In the genomic region with DNA sequence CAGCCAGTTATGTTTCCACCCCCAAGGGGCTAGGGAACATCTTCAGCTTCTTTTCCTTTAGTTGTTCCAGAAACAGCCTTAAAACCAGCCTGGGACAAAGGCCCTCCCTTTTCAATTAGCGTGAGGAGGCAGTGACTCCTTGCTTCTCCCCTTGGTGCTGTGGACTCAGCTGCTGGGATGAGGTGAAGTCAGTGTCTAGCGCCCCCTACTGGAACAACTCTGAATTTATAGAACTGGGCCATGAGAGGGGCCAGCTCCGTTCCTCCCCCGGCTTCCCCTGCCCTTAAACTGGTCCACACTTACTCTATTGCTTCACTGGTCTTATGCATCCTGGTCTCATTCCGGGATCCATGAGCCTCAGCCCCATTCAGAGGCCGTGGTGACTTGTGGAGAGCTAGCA, we compare ENCODE assay signal across 9 mouse cellular contexts. TPM values are rescaled to one million over a fixed set of nuclear protein-coding genes. Genes with fewer than 3 reads are reported as not detected.
A peak's percentile ranks its signal among the peaks of the same experiment; 100 is the strongest.
DNase-seq lines count a peak whose midpoint lies in the region; ATAC-seq and TF ChIP-seq lines count a peak whose summit lies in the region.
"Had no signal": no experiment of that assay in that cellular context is flagged by ENCODE, and none has a peak within 500 bp of the region (broad histone marks: within the 10 kb centered on the region; RNA-seq: fewer than 3 reads in every experiment).

No protein-coding gene starts in this region.

- peak; percentile 81 for DNase-seq in forebrain, postnatal 0 days
- peak; percentile 57 for DNase-seq in right cerebral cortex, postnatal 10 days (ENCODE audit: low spot score in 2 of 2)
- DNase-seq in right cerebral cortex, postnatal 25 days, result no peak
- DNase-seq in cerebellum, postnatal 25 days, result peak; percentile 37 to 59
- peak; percentile 18 to 54 for DNase-seq in kidney, postnatal 36 days
- peak; percentile 68 for DNase-seq in thymus, postnatal 4 days

- no peaks in the 10 kb centered on the region for H3K9me3 ChIP-seq in forebrain, postnatal 0 days (ENCODE audit: low read length)
- no peaks in the 10 kb centered on the region for H3K9me3 ChIP-seq in forebrain, embryonic 13.5 days (replicated peaks)
- no peaks in the 10 kb centered on the region for H3K9me3 ChIP-seq in midbrain, embryonic 13.5 days

- H3K27ac ChIP-seq in forebrain, postnatal 0 days (ENCODE audit: low read depth, low read length), result no peak overlapping the region; the same call in 1 of the 2 replicates
- no peak overlapping the region for H3K27ac ChIP-seq in forebrain, embryonic 13.5 days
- H3K27ac ChIP-seq in midbrain, embryonic 13.5 days, result no peak overlapping the region

- H3K36me3 ChIP-seq in forebrain, postnatal 0 days (ENCODE audit: insufficient read depth), result peaks cover 74% of the 10 kb centered on the region
- peaks cover 79% of the 10 kb centered on the region for H3K36me3 ChIP-seq in forebrain, embryonic 13.5 days (ENCODE audit: poor library complexity, severe bottlenecking)
- H3K36me3 ChIP-seq in midbrain, embryonic 13.5 days, result peaks cover 83% of the 10 kb centered on the region

- H3K27me3 ChIP-seq in forebrain, postnatal 0 days (ENCODE audit: insufficient read depth, low read length), result no peaks in the 10 kb centered on the region
- H3K27me3 ChIP-seq in forebrain, embryonic 13.5 days, result no peaks in the 10 kb centered on the region
- no peaks in the 10 kb centered on the region for H3K27me3 ChIP-seq in midbrain, embryonic 13.5 days

- H3K9ac ChIP-seq in forebrain, postnatal 0 days, result no peak overlapping the region
- no peak overlapping the region for H3K9ac ChIP-seq in forebrain, embryonic 13.5 days
- H3K9ac ChIP-seq in midbrain, embryonic 13.5 days (replicated peaks), result no peak overlapping the region

- TF ChIP-seq CTCF in forebrain, postnatal 0 days (IDR thresholded peaks at IDR 0.05; ENCODE audit: low read depth), result peak; percentile 86

- WGBS in forebrain, postnatal 0 days, result 34% methylated on average over 6 of the region's 6 CpGs
- WGBS in forebrain, embryonic 13.5 days, result 38% methylated on average over 6 of the region's 6 CpGs
- WGBS in midbrain, embryonic 13.5 days, result 31% methylated on average over 6 of the region's 6 CpGs

- no peaks in the 10 kb centered on the region for H3K4me1 ChIP-seq in forebrain, postnatal 0 days (ENCODE audit: insufficient read depth)
- H3K4me1 ChIP-seq in forebrain, embryonic 13.5 days, result peaks cover 28% of the 10 kb centered on the region
- H3K4me1 ChIP-seq in midbrain, embryonic 13.5 days (replicated peaks), result peaks cover 22% of the 10 kb centered on the region

- no peak overlapping the region for H3K4me3 ChIP-seq in forebrain, postnatal 0 days (ENCODE audit: low read depth, low read length)
- no peak overlapping the region for H3K4me3 ChIP-seq in forebrain, embryonic 13.5 days
- H3K4me3 ChIP-seq in midbrain, embryonic 13.5 days (replicated peaks), result no peak overlapping the region

- H3K4me2 ChIP-seq in forebrain, postnatal 0 days (ENCODE audit: low read depth), result no peak overlapping the region
- H3K4me2 ChIP-seq in forebrain, embryonic 13.5 days, result no peak overlapping the region
- H3K4me2 ChIP-seq in midbrain, embryonic 13.5 days (replicated peaks), result no peak overlapping the region

- ATAC-seq in forebrain, postnatal 0 days, result peak; percentile 49
- no peak for ATAC-seq in forebrain, embryonic 13.5 days
- ATAC-seq in midbrain, embryonic 13.5 days, result peak; percentile 12; the same call in 1 of the 2 replicates

RNA-seq across cellular contexts. Expression of a gene that starts 37.4 kb away (rescaled TPM):
- total RNA-seq in forebrain, postnatal 0 days (2014; rRNA removed), result not detected in 2 replicates
- not detected in 2 replicates for polyA plus RNA-seq in forebrain, postnatal 0 days (2015; fragmentation: Nextera tagmentation; extraction: Ambion mirVana)
- polyA plus RNA-seq in forebrain, embryonic 13.5 days (2015; fragmentation: Nextera tagmentation; extraction: Ambion mirVana), result 0.20 TPM in 1 of 2 replicates, not detected in the other
- 0.17 and 0.22 TPM in 2 replicates for polyA plus RNA-seq in midbrain, embryonic 13.5 days (2015; fragmentation: Nextera tagmentation; extraction: Ambion mirVana)
- total RNA-seq: adrenal gland, adult 18-20 months had no signal

RNA-seq across cellular contexts. Expression of a gene that starts 44.0 kb away (rescaled TPM):
- 120 and 135 TPM in 2 replicates for total RNA-seq in forebrain, postnatal 0 days (2014; rRNA removed)
- polyA plus RNA-seq in forebrain, postnatal 0 days (2015; fragmentation: Nextera tagmentation; extraction: Ambion mirVana), result 24.8 and 29.2 TPM in 2 replicates
- 43.4 and 45.5 TPM in 2 replicates for polyA plus RNA-seq in forebrain, embryonic 13.5 days (2015; fragmentation: Nextera tagmentation; extraction: Ambion mirVana)
- 44.1 and 49.3 TPM in 2 replicates for polyA plus RNA-seq in midbrain, embryonic 13.5 days (2015; fragmentation: Nextera tagmentation; extraction: Ambion mirVana)

RNA-seq across cellular contexts. Expression of a gene that starts 58.9 kb away (rescaled TPM):
- total RNA-seq in forebrain, postnatal 0 days (2014; rRNA removed), result 4.4 and 12.6 TPM in 2 replicates
- 2.1 and 2.6 TPM in 2 replicates for polyA plus RNA-seq in forebrain, postnatal 0 days (2015; fragmentation: Nextera tagmentation; extraction: Ambion mirVana)
- polyA plus RNA-seq in forebrain, embryonic 13.5 days (2015; fragmentation: Nextera tagmentation; extraction: Ambion mirVana), result 8.3 and 10.0 TPM in 2 replicates
- 4.7 and 6.2 TPM in 2 replicates for polyA plus RNA-seq in midbrain, embryonic 13.5 days (2015; fragmentation: Nextera tagmentation; extraction: Ambion mirVana)
